Mouse (Mus musculus) effector memory CD4-positive, alpha-beta T cell, adult 5 months (primary cell): ENCODE results near the gene Fbxl15. TPM values are rescaled to one million over a fixed set of nuclear protein-coding genes. Genes with fewer than 3 reads are reported as not detected.

Experiments used
- polyA plus RNA-seq: library from polyadenylated mRNA; unstranded; fragments of 100-300 nt; shearing (Covaris generic); gene quantifications from one replicate; pipeline ENCODE4 v1.2.1, GENCODE M21; 2017

The Fbxl15 gene
- 10.5 TPM for polyA plus RNA-seq

GRCm38 (mm10) chr19:46328081-46329030 lies at the start of gene Fbxl15:
Fbxl15 (plus strand) TSS chr19:46328184.

GRCm38 (mm10) chr19:46304216-46304841 lies 23.7 kb upstream of the Fbxl15 start, which contains the start of gene Nfkb2:
Nfkb2 (plus strand) TSS chr19:46304320.

GRCm38 (mm10) chr19:46326756-46327305 lies 1.2 kb upstream of the Fbxl15 start, which contains the start of gene Psd:
Psd (minus strand) TSS chr19:46327156.

GRCm38 (mm10) chr19:46338331-46338936 lies 10.4 kb downstream of the Fbxl15 start, which contains the start of gene Cuedc2:
Cuedc2 (minus strand) TSS chr19:46338702.

GRCm38 (mm10) chr19:46350168-46350932 lies 22.4 kb downstream of the Fbxl15 start, which contains the start of gene 2310034G01Rik:
2310034G01Rik (minus strand) TSS chr19:46350302.

Other genes starting within 250 kb of the Fbxl15 start
- not detected for gene Elovl3, start 196.3 kb upstream of the Fbxl15 start, polyA plus RNA-seq
- not detected for gene Pitx3, start 179.9 kb upstream of the Fbxl15 start, polyA plus RNA-seq
- gene Gbf1, start 175.7 kb upstream of the Fbxl15 start, polyA plus RNA-seq: 67.5 TPM
- gene Nfkb2, start 23.9 kb upstream of the Fbxl15 start, polyA plus RNA-seq: 249 TPM
- 8.8 TPM for gene Psd, start 1.0 kb upstream of the Fbxl15 start, polyA plus RNA-seq
- 16.6 TPM for gene Cuedc2, start 10.5 kb downstream of the Fbxl15 start, polyA plus RNA-seq
- 12.0 TPM for gene Mfsd13a, start 12.9 kb downstream of the Fbxl15 start, polyA plus RNA-seq
- not detected for gene 2310034G01Rik, start 22.1 kb downstream of the Fbxl15 start, polyA plus RNA-seq
- 87.1 TPM for gene Actr1a, start 67.6 kb downstream of the Fbxl15 start, polyA plus RNA-seq
- gene Sufu, start 68.7 kb downstream of the Fbxl15 start, polyA plus RNA-seq: 33.5 TPM
- 80.2 TPM for gene Trim8, start 173.5 kb downstream of the Fbxl15 start, polyA plus RNA-seq
- 15.2 TPM for gene Arl3, start 245.0 kb downstream of the Fbxl15 start, polyA plus RNA-seq
- gene Sfxn2, start 245.2 kb downstream of the Fbxl15 start, polyA plus RNA-seq: 10.4 TPM